Mouse (Mus musculus) erythroblast, adult 5-6 weeks (primary cell): ENCODE data around the gene Rars. TPM values are rescaled to one million over a fixed set of nuclear protein-coding genes. Genes with fewer than 3 reads are reported as not detected.
"Not testable (repeated sequence)": the region's sequence is repeated elsewhere in the genome, so short reads cannot be mapped to it uniquely, and the experiment has no call there.

Source experiments
- ATAC-seq: replicated peaks from 2 replicates; pipeline ENCODE4 v1.8.0; 2016; ENCODE audit warnings: moderate number of reproducible peaks, mild to moderate bottlenecking, moderate TSS enrichment, inconsistent platforms; ENCODE audit not compliant: poor library complexity, low FRiP score, severe bottlenecking
- total RNA-seq, 2 experiments: library from RNA; stranded (forward) in 1 of 2; stranded (reverse) in 1 of 2; fragments of 150-400 nt in 1 of 2; fragments of 200-764, 138-1000 nt in 1 of 2; gene quantifications; 2 replicates each; pipeline versions ENCODE4 v1.2.3 to v1.2.4; 2015 to 2017; ENCODE audit warnings: low replicate concordance in 2 of 2

Rars gene
- total RNA-seq, 2 experiments from 2014 or later = 20.9 to 24.7 TPM

GRCm38 (mm10) chr11:35840282-35840681 lies 6.0 kb upstream of the Rars start:
- no peak for ATAC-seq

- peak; percentile 92 for ATAC-seq
Measured at GRCm38 (mm10) chr11:35838345-35839338, 4.3 kb upstream of the Rars start.

GRCm38 (mm10) chr11:35837156-35838126 lies 3.1 kb upstream of the Rars start:
- ATAC-seq = no peak

- ATAC-seq = no peak
Measured at GRCm38 (mm10) chr11:35833270-35833669, 1.0 kb downstream of the Rars start.

GRCm38 (mm10) chr11:35832139-35832538 lies 2.2 kb downstream of the Rars start:
- no peak for ATAC-seq

DNA sequence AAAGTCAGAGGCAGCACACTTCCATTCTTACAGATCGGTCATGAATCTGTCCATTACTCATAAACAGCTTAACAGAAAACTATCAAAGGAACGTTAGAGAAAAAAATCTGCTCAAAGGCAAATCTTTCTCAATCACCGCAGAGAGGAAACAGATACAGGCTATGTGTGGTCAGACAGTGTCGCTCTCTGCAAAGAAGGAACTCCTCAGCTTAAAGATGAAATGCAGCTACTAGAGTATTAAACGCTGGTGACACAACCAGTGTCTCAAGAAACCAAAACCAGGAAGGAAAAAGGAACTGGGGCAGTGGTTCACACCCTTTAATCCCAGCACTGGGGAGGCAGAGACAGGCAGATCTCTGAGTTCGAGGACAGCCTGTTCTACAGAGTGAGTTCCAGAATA lies 6.6 kb downstream of the Rars start:
- no peak for ATAC-seq

GRCm38 (mm10) chr11:35816316-35816715 lies 18.0 kb downstream of the Rars start:
- no peak for ATAC-seq

GRCm38 (mm10) chr11:35811458-35811857 lies 22.8 kb downstream of the Rars start:
- no peak for ATAC-seq

- no peak for ATAC-seq
Measured at GRCm38 (mm10) chr11:35801332-35801731, 33.0 kb downstream of the Rars start.

- no peak for ATAC-seq
Measured at GRCm38 (mm10) chr11:35798874-35799273, 35.4 kb downstream of the Rars start, which contains the start of gene Fbll1. Fbll1 (minus strand) TSS chr11:35798884.

- no peak for ATAC-seq
Measured at GRCm38 (mm10) chr11:35798495-35798820, 35.8 kb downstream of the Rars start.

DNA sequence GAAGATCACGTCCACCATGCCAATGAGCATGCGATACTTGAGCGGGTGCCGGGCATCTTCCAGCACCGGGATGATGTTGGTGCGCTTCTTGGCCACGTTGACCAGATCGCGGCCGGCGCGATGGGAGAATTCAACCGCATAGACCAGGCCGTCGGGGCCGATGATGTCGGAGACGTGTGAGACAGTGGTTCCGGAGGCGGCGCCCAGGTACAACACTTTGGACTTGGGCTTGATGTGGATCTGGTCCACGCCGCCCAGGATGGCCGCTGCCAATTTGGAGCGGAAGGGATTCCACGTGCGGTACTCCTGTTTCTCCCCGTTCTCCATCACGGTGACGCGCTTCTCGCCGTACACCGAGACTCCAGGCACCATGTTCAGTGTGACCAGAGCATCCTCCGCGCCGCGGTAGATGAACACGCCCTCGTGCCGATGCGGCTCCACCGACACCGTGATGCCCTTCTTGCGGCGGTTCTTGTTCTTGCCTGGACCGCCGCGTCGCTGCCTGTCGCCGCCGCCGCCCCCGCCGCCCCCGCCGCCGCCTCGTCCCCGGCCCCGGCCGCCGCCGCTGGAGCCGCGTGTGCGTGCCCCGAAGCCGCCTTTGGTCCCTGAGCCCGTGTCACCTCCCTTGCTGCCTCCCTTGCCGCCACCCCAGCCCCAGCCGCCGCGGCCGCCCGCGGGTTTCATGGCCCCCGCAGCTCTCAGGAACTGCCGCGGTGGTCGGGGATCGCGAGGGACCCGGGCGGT lies 36.4 kb downstream of the Rars start:
- no peak for ATAC-seq

DNA sequence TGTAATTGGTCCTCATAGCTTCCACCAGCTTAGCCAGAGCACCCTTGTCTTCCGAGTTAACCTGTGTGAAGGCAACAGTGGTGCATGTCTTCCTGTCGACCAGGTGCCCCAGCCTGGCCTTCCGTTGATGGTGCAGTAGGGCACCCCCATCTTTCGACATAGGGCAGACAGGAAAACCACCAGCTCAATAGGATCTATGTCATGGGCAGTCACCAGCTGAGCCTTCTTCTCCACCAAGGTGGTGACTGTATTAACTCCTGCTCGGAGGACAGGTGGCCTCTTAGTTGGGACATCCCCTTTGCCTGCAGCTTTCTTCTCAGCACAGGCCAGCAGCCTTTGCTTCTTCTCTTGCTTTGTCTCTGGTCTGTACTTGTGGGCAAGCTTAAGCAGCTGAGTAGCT lies 41.5 kb downstream of the Rars start:
- not testable (repeated sequence) for ATAC-seq

DNA sequence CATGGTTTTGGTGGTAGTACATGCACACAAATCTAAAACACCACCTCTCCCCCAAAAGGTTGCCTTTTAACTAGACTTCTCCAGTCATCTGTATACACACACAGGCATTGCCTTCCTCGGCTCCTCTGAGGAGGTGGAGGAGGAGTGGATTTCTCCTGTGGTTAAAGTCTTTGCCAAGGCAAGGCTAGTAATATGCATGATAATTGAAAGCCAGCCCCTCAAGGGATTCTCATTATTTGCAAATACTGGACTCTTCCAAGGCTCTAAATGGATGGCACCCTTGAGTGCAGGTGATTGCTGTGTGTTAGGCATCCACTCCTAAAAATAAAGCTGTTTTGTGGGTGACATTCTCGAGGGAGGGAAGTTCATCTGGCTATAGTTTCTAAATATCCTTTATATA lies 45.9 kb downstream of the Rars start:
- ATAC-seq = no peak

- no peak for ATAC-seq
Measured at GRCm38 (mm10) chr11:35784537-35784936, 49.8 kb downstream of the Rars start.

DNA sequence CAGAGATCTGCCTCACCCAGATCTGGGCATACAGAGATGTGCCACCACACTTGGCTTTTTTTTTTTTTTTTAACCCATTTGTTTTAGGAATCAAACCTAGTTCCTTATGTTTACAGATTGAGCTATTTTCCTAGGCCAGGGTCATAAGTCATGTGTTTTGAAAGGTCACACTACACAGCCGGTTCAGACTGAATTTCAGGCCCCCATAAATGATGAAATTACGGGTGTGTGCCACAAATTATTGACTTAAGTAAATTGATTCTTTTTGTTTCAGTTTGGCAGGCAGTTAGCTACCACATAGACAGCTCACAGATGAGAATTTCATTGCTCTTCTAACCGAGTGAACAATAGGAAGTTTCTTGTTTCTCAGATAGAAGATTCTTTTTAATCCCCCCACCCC lies 50.3 kb downstream of the Rars start:
- ATAC-seq = no peak

DNA sequence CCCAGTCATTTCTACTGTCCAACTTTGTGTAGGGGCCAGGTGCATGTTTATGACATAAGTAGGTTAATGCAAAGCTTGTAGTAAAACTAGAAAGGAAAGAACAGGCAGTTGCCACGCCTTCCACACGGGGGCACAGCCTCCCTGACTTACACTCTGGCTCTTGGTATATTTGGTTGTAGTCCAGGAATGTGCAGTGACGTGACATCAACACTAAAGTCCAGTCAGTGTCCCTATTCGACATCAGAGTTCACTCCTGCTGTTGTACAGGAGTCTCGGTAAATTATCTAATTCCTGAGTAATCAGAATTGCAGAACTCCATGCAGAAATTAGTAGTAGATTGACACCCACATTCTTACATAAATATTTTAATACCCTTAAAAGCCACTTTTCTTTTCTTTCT lies 51.3 kb downstream of the Rars start:
- no peak for ATAC-seq

DNA sequence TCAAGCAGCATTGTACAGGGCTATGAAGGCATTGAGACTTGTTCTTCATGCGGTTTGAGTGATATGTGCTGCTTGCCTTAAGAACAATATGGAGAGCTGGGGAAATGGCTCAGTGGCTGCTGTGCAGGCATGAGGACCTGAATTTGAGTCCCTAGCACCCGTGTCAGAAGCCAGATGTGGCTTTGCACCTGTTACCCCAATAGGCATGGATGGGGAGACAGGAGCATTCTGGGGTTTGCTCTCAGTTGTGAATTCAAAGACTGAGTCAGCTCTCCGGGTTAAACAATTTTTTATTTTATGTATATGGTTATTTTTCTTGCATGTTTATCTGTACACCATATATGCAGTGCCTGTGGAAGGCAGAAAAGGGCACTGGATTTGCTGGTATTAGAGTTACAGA lies 51.9 kb downstream of the Rars start:
- ATAC-seq = no peak

- no peak for ATAC-seq
Measured at GRCm38 (mm10) chr11:35780336-35780735, 54.0 kb downstream of the Rars start.

- ATAC-seq = no peak
Measured at GRCm38 (mm10) chr11:35776452-35776851, 57.9 kb downstream of the Rars start.
